Mouse (Mus musculus) heart, postnatal 0 days (tissue): ENCODE results near the gene Gm49325. TPM values are rescaled to one million over a fixed set of nuclear protein-coding genes. Genes with fewer than 3 reads are reported as not detected.

ENCODE experiments used
- ATAC-seq: fragments of 200-750 bp; cut with Nextera tagmentation; 2 replicates; pipeline ENCODE4 v1.8.0; 2017; ENCODE audit warnings: low read depth, moderate number of reproducible peaks, moderate library complexity; ENCODE audit not compliant: insufficient read depth
- DNase-seq: peaks from one replicate; pipeline ENCODE4 v3.0.0-alpha.2; 2016; ENCODE audit warnings: low spot score
- H3K27ac ChIP-seq: fragments of 300-500 bp; sonication (generic); 2 replicates; pipeline ENCODE4 v1.5.1; 2014; ENCODE audit warnings: low read depth, mild to moderate bottlenecking
- H3K27me3 ChIP-seq: fragments of 300-500 bp; sonication (generic); 2 replicates; pipeline ENCODE4 v1.6.1; 2014; ENCODE audit warnings: low read length, mixed read lengths; ENCODE audit not compliant: control insufficient read depth, insufficient read depth
- H3K36me3 ChIP-seq: fragments of 300-500 bp; sonication (generic); replicated peaks from 2 replicates; pipeline ENCODE4 v1.6.1; 2014; ENCODE audit warnings: low read length, mixed read lengths; ENCODE audit not compliant: control insufficient read depth, insufficient read depth
- H3K4me1 ChIP-seq: fragments of 300-500 bp; sonication (generic); 2 replicates; pipeline ENCODE4 v1.6.1; 2014; ENCODE audit warnings: antibody characterized with exemption; ENCODE audit not compliant: control insufficient read depth, insufficient read depth
- H3K4me2 ChIP-seq: fragments of 300-500 bp; sonication (generic); 2 replicates; pipeline ENCODE4 v1.6.1; 2014; ENCODE audit warnings: low read depth, mild to moderate bottlenecking, low read length, moderate library complexity
- H3K4me3 ChIP-seq: fragments of 300-500 bp; sonication (generic); 2 replicates; pipeline ENCODE4 v1.5.1; 2014; ENCODE audit warnings: low read depth, low read length
- H3K9ac ChIP-seq: fragments of 300-500 bp; sonication (generic); replicated peaks from 2 replicates; pipeline ENCODE4 v1.6.1; 2014; ENCODE audit warnings: low read depth, low read length, mixed read lengths
- H3K9me3 ChIP-seq: fragments of 300-500 bp; sonication (generic); replicated peaks from 2 replicates; pipeline ENCODE4 v1.6.1; 2016; ENCODE audit warnings: low read length; ENCODE audit not compliant: control insufficient read depth
- CTCF ChIP-seq: IDR thresholded peaks from 2 replicates; pipeline ENCODE4 v1.5.1; 2016; ENCODE audit warnings: antibody characterized with exemption, control low read depth, low read depth
- EP300 ChIP-seq: IDR thresholded peaks from 2 replicates; pipeline ENCODE4 v1.6.1; 2016; ENCODE audit warnings: antibody characterized with exemption, low read depth
- WGBS: fragments of 180-500 bp; shearing (Covaris S2); extraction: QIAGEN DNeasy Blood & Tissue Kit; methylation state at CpG from one replicate; pipeline ENCODE4 v1.1.7; 2014; 5-methylcytosine and 5-hydroxymethylcytosine counted together
- polyA plus RNA-seq: library from polyadenylated mRNA; unstranded; fragments of >200 nt; fragmentation: Nextera tagmentation; extraction: Ambion mirVana; gene quantifications from 2 replicates; pipeline ENCODE4 v1.2.1, GENCODE M21; 2015
- total RNA-seq: library from RNA; depleted of rRNA; stranded (reverse); fragments of >200 nt; gene quantifications from 2 replicates; pipeline ENCODE4 v1.2.3, GENCODE M21; 2014; ENCODE audit warnings: low replicate concordance

The Gm49325 gene
- total and polyA plus RNA-seq, 2 experiments from 2014 or later: 13.7 TPM; not detected in 1

GRCm38 (mm10) chr10:77634452-77635231, 28.6 kb downstream of the Gm49325 start:
- no peak overlapping the region for H3K9ac ChIP-seq
- peak overlapping the region; percentile 76 for H3K27ac ChIP-seq
- H3K4me2 ChIP-seq: no peak overlapping the region
- peak; percentile 80 for DNase-seq
- H3K36me3 ChIP-seq: peaks cover 47% of the 10 kb centered on the region
- no peaks in the 10 kb centered on the region for H3K27me3 ChIP-seq
- ATAC-seq: peak; percentile 87
- H3K4me3 ChIP-seq: no peak overlapping the region
- peaks cover 22% of the 10 kb centered on the region for H3K4me1 ChIP-seq
- TF ChIP-seq EP300 (no peak), CTCF (no peak)
- H3K9me3 ChIP-seq: no peaks in the 10 kb centered on the region
- WGBS: 22% methylated on average over 13 of the region's 13 CpGs

DNA sequence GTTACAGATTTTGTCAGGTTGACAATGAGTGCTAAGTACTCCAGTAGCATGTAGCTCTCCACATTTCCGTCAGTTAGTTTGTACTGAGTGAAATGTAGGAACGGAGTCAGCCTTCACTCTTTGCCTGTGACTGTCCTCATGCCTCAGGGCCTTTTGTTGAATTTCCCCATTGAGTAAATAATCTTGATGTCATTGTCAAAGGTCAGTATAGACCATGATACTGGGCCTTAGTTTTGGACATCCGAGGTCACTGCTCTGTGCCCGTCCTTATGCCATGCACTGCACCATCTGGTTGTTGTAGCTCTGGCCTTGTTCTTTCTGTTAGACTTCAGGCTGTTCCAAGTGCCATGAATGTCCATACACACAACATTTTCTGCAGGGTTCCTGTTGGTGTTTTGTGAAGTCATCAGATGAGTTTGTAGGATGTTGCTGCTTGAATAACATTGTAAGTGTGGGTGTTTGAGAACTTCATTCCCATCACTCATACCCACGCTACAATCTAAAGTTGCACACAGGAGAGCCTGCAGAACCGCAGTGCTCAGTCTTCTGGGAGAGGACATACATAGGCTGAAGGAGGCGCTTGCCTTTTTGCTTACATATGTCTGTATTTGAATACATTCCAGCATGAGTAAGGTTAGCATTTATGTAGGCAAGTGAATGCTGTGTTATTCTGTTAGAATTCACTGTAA, 30.4 kb downstream of the Gm49325 start:
- H3K27ac ChIP-seq: no peak overlapping the region
- no peak overlapping the region for H3K4me2 ChIP-seq
- TF ChIP-seq EP300 (no peak), CTCF (no peak)
- no peaks in the 10 kb centered on the region for H3K9me3 ChIP-seq
- no peak overlapping the region for H3K9ac ChIP-seq
- no peak overlapping the region for H3K4me3 ChIP-seq
- H3K27me3 ChIP-seq: no peaks in the 10 kb centered on the region
- no peak for DNase-seq
- 84% methylated on average over 7 of the region's 7 CpGs for WGBS
- ATAC-seq: no peak
- H3K4me1 ChIP-seq: peaks cover 22% of the 10 kb centered on the region
- H3K36me3 ChIP-seq: peaks cover 49% of the 10 kb centered on the region

- ATAC-seq (0 out of 2 replicates have a peak, but pooled peaks have one; percentile 25), DNase-seq (peak; percentile 61)
- Histone ChIP-seq H3K4me1 (peaks cover 20% of the 10 kb centered on the region), H3K27ac (peak overlapping the region; percentile 5; the same call in 1 of the 2 replicates), H3K9ac (no peak overlapping the region), H3K4me2 (no peak overlapping the region), H3K9me3 (no peaks in the 10 kb centered on the region), H3K4me3 (no peak overlapping the region), H3K27me3 (no peaks in the 10 kb centered on the region), H3K36me3 (peaks cover 52% of the 10 kb centered on the region)
- WGBS: 54% methylated on average over 6 of the region's 6 CpGs
- no peak for TF ChIP-seq CTCF
- no peak for TF ChIP-seq EP300
These were observed 33.0 kb downstream of the Gm49325 start for GRCm38 (mm10) chr10:77638956-77639355.

DNA sequence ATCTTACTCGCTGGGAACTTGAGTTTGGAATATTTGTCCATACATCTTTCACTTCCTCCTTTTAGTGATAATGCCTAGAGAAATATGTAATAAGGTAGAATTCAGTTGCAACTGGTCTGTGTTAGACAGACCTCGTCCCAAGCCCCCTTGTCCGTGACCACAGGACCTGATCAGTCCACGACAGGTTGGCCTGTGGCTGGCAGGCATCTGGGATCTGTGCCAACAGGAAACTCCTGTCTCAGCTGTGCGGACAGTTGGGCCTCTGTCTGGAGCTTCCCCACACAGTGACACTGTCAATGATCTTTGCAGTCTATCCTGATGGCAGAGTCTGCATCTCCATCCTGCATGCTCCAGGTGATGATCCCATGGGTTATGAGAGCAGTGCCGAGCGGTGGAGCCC, 37.2 kb downstream of the Gm49325 start:
- H3K27me3 ChIP-seq: no peaks in the 10 kb centered on the region
- no peak overlapping the region for H3K27ac ChIP-seq
- H3K4me1 ChIP-seq: peaks cover 10% of the 10 kb centered on the region; the same call in 1 of the 2 replicates
- H3K36me3 ChIP-seq: peaks cover 75% of the 10 kb centered on the region
- H3K4me3 ChIP-seq: no peak overlapping the region
- H3K4me2 ChIP-seq: no peak overlapping the region
- 53% methylated on average over 7 of the region's 7 CpGs for WGBS
- H3K9ac ChIP-seq: no peak overlapping the region
- no peak for ATAC-seq
- H3K9me3 ChIP-seq: no peaks in the 10 kb centered on the region
- DNase-seq: no peak
- TF ChIP-seq CTCF: no peak
- no peak for TF ChIP-seq EP300

DNA sequence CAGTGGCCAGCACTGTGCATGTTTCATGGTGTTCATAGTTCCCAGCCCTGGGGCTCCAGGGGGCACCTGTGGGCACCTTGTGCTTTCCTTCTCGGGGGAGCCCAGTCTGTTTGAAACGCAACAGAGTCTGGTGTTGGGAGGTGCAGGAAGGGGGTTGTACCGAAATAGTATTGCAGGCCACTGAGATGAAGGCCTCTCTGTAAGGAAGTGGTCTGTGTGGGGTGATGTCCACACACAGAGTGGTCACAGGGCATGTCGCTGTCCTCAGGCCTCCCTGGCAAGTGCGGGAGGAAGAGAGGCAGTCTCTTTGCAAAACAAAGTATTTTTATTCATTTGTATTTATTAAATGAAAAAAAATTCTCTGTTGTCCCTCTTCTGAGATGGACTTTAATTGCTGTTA, 39.6 kb downstream of the Gm49325 start:
- Histone ChIP-seq H3K36me3 (peaks cover 64% of the 10 kb centered on the region), H3K27me3 (no peaks in the 10 kb centered on the region), H3K4me2 (no peak overlapping the region), H3K4me3 (no peak overlapping the region), H3K4me1 (no peaks in the 10 kb centered on the region), H3K9ac (no peak overlapping the region), H3K27ac (no peak overlapping the region), H3K9me3 (no peaks in the 10 kb centered on the region)
- ATAC-seq (no peak), DNase-seq (no peak)
- TF ChIP-seq EP300 (no peak), CTCF (no peak)
- WGBS: 78% methylated on average over 5 of the region's 5 CpGs
